Mouse (Mus musculus) neural tube, embryonic 14.5 days (tissue): ENCODE measurements around the gene A730015C16Rik. TPM values are rescaled to one million over a fixed set of nuclear protein-coding genes. Genes with fewer than 3 reads are reported as not detected.

Source experiments
- ATAC-seq: fragments of 200-750 bp; cut with Nextera tagmentation; 2 replicates; pipeline ENCODE4 v1.8.0; 2017; ENCODE audit warnings: low read depth, mild to moderate bottlenecking, moderate TSS enrichment, moderate library complexity
- H3K27ac ChIP-seq: fragments of 300-500 bp; sonication (generic); 2 replicates; pipeline ENCODE4 v1.5.1; 2014; ENCODE audit warnings: low read depth, mild to moderate bottlenecking, control low read depth, low read length, moderate library complexity, mixed read lengths
- H3K27me3 ChIP-seq: fragments of 300-500 bp; sonication (generic); 2 replicates; pipeline ENCODE4 v1.6.1; 2014; ENCODE audit warnings: low read length; ENCODE audit not compliant: control insufficient read depth, insufficient read depth
- H3K36me3 ChIP-seq: fragments of 300-500 bp; sonication (generic); 2 replicates; pipeline ENCODE4 v1.6.1; 2014; ENCODE audit warnings: low read length, mixed read lengths; ENCODE audit not compliant: control insufficient read depth, insufficient read depth
- H3K4me1 ChIP-seq: fragments of 300-500 bp; sonication (generic); 2 replicates; pipeline ENCODE4 v1.6.1; 2014; ENCODE audit warnings: low read length; ENCODE audit not compliant: control insufficient read depth, insufficient read depth
- H3K4me2 ChIP-seq: fragments of 300-500 bp; sonication (generic); 2 replicates; pipeline ENCODE4 v1.6.1; 2014; ENCODE audit warnings: mild to moderate bottlenecking, low read depth, low read length, control low read depth
- H3K4me3 ChIP-seq: fragments of 300-500 bp; sonication (generic); 2 replicates; pipeline ENCODE4 v1.5.1; 2014; ENCODE audit warnings: low read depth, low read length, control low read depth, mixed read lengths
- H3K9ac ChIP-seq: fragments of 300-500 bp; sonication (generic); replicated peaks from 2 replicates; pipeline ENCODE4 v1.6.1; 2014; ENCODE audit warnings: low read depth, mild to moderate bottlenecking, control low read depth, low read length, mixed read lengths
- H3K9me3 ChIP-seq: fragments of 300-500 bp; sonication (generic); 2 replicates; pipeline ENCODE4 v1.6.1; 2016; ENCODE audit warnings: low read length; ENCODE audit not compliant: control insufficient read depth
- WGBS: fragments of 180-500 bp; shearing (Covaris S2); extraction: QIAGEN DNeasy Blood & Tissue Kit; methylation state at CpG from one replicate; pipeline ENCODE4 v1.1.7; 2014; 5-methylcytosine and 5-hydroxymethylcytosine counted together
- polyA plus RNA-seq: library from polyadenylated mRNA; unstranded; fragments of >200 nt; fragmentation: Nextera tagmentation; extraction: Ambion mirVana; gene quantifications from 2 replicates; pipeline ENCODE4 v1.2.1, GENCODE M21; 2014

The A730015C16Rik gene
- polyA plus RNA-seq, 1 experiment from 2014 or later, result 0.60 TPM

DNA sequence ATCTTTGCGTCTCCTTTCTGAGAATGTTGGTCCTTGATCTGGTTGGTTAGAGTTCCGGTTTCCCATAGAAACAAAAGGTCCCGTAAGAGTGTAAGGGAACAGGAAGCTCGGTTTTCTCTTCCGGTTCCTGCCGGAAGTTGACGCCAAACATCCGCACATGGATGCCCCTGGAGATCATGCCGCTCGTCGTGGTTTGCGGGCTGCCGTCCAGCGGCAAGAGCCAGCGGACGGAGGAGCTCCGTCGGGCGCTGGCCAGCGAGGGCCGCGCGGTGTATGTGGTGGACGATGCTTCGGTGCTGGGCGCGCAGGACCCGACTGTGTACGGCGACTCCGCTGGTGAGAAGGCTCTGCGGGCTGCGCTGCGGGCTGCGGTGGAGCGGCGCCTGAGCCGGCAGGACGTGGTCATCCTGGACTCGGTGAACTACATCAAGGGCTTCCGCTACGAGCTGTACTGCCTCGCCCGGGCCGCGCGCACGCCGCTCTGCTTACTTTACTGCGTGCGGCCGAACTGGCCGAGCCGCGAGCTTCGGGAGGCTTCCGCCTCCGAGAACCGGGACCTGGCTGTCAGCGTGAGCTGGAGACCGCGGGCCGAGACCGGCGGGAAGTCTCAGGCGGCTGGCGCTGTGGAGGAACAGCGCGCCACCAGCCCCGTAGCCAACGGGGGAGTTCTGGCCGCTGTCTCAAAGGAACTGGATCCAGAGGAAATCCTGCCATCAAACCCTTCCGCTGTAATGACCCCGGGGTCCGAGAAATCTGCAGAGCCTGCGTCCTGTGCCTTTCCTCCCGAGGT lies 509 bp downstream of the A730015C16Rik start, which contains the start of gene Kti12:
TSS of gene Kti12 (plus strand) at position 71 of the 790 bp plus-strand sequence.
- WGBS, result under 1% methylated on average over 77 of the region's 77 CpGs
- Histone ChIP-seq H3K9me3 (no peaks in the 10 kb centered on the region), H3K27me3 (no peaks in the 10 kb centered on the region), H3K27ac (peak within 1 kb of the TSS; percentile 78), H3K36me3 (no peaks in the 10 kb centered on the region), H3K4me3 (peak within 1 kb of the TSS; percentile 86), H3K4me2 (peak within 1 kb of the TSS; percentile 96), H3K9ac (peak within 1 kb of the TSS; percentile 74), H3K4me1 (peaks cover 20% of the 10 kb centered on the region)
- peak; percentile 91 for ATAC-seq

DNA sequence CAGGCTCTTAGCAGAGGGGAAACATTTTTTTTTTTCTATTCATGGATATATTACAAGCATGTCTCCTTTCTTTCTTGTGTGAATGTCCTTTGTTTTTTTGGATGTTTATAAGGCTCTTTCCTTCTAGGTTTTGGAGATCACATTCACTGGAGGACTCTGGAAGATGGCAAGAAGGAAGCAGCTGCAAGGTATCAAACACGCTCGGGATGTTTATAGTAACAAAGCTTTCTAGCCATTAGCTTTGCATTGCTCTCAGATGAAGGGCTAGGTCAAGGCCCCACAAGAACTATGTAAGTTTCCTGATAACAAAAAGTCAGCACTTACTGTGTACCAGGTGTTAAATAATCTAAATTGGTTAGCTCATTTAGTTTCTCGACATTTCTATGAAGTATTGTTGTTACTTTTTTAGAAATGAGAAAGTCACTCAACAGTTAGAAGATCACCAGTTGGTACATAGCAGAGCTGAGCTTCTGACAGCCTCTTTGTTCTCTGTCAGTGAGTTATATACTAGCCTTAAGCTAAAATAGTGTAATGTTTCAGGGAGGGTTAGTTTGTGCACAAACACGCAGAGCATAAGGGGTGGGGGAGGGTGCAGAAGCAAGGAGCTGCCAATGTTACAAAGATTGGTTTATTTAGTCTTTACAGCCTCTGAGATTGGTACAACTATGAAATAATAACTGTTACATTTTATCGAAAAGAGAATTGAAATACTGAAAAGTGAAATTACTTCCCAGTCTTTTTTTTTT lies 2.4 kb downstream of the A730015C16Rik start:
- ATAC-seq, result no peak
- H3K36me3 ChIP-seq, result no peaks in the 10 kb centered on the region
- H3K27ac ChIP-seq, result no peak overlapping the region
- H3K4me2 ChIP-seq, result no peak overlapping the region
- no peaks in the 10 kb centered on the region for H3K27me3 ChIP-seq
- H3K9me3 ChIP-seq, result no peaks in the 10 kb centered on the region
- H3K4me3 ChIP-seq, result no peak overlapping the region
- no peak overlapping the region for H3K9ac ChIP-seq
- peaks cover 20% of the 10 kb centered on the region for H3K4me1 ChIP-seq
- WGBS, result 89% methylated on average over 5 of the region's 5 CpGs

DNA sequence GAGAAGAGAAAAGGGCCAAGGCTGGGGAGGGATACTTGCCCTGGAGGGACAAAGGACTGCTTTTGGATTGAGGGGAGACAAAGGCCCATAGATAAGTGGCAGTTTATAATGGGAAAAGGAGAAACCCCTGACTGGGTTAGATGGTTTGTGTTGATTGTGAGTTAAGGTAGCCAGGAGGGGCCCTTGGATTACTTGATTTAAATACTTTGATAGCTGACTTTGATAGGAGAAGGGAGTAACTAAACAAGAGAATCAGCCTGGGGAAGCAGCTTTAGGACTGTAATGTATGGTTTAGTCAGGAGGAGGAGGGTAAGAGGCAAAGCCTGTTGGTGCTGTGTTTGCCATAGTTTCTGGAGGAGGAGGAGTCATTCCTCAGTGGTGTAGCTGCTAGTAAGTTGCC lies 5.1 kb downstream of the A730015C16Rik start:
- Histone ChIP-seq H3K27ac (no peak overlapping the region), H3K9me3 (no peaks in the 10 kb centered on the region), H3K36me3 (no peaks in the 10 kb centered on the region), H3K9ac (no peak overlapping the region), H3K4me2 (no peak overlapping the region), H3K4me1 (peaks cover 3% of the 10 kb centered on the region; the same call in 1 of the 2 replicates), H3K27me3 (no peaks in the 10 kb centered on the region), H3K4me3 (no peak overlapping the region)
- ATAC-seq, result no peak

DNA sequence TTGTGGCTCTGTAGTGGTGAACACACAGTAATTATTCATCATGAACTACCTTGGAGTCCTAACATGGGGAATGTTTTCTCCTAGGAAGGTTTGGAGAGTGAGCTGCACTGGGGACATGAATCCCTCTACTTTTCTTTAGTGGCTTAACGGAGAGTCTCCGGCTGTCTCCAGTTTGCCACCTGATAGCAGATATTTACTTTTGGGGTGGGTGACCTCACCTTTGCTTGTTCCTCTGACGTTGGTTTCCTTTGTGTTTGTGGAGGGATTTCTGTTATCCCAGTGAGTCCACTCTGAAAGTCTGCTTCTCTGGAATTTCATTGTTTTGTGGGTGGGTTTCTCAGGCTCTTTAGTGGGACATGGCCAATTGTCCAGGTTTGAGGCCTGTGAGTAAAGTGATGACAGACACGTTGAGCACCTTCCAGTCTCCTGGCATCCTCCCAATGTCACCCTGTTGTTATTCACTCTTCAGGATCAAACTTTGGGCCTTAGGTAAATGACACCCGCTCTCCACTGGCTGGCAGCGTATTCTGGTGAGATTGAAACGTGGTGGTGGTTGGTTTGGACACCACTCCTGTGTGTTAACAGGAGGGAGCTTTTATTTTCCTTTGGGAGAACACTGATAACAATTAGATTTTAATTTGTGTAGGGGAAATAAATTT lies 6.4 kb downstream of the A730015C16Rik start:
- Histone ChIP-seq H3K4me2 (no peak overlapping the region), H3K9ac (no peak overlapping the region), H3K36me3 (no peaks in the 10 kb centered on the region), H3K27ac (no peak overlapping the region), H3K27me3 (no peaks in the 10 kb centered on the region), H3K4me3 (no peak overlapping the region), H3K4me1 (peaks cover 1% of the 10 kb centered on the region; the same call in 1 of the 2 replicates), H3K9me3 (no peaks in the 10 kb centered on the region)
- WGBS, result 94% methylated on average over 7 of the region's 7 CpGs
- ATAC-seq, result no peak

DNA sequence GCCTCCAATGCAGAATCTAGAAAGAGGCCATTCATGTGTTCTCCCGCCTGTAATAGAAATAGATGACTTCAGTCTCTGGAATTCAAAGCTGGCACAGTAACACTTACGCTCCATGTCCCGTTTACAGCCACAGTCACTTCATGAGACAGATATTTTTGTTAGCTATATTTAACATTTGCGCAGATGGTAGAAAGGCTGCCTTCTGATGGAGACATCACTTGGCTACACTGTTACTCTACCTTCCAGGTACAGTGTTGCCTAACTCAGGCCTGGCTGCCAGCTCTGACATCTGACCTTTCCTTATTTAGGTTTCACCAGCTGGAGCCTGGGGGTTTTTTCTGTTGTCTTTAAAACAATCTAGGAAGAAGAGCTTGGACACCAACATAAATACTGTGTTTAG lies 10.4 kb downstream of the A730015C16Rik start:
- Histone ChIP-seq H3K27ac (no peak overlapping the region), H3K4me3 (no peak overlapping the region), H3K4me1 (peaks cover 10% of the 10 kb centered on the region), H3K9me3 (no peaks in the 10 kb centered on the region), H3K36me3 (no peaks in the 10 kb centered on the region), H3K27me3 (no peaks in the 10 kb centered on the region), H3K4me2 (no peak overlapping the region), H3K9ac (no peak overlapping the region)
- WGBS, result 91% methylated on average over 4 of the region's 4 CpGs
- ATAC-seq, result no peak

DNA sequence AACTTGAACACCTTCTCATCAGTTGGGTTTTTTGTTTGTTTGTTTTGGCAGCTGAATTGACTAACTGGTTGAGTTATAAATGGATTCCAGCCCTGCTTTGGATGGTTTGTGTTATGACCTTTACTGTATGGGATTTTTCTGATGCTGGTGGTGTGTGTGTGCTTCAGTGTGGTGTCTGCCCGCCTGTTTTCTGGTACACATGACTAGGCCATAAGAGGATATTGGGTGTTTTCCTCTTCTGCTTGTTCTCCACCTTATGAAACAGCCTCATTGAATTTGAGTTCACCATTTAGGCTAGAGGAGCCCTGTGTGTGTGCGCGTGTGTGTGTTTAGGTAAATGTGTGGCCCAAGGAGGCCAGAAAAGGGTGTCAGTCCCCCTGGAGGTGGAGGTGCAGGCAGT lies 12.9 kb downstream of the A730015C16Rik start:
- H3K27me3 ChIP-seq, result no peaks in the 10 kb centered on the region
- H3K4me3 ChIP-seq, result peak overlapping the region; percentile 87
- peak overlapping the region; percentile 81 for H3K4me2 ChIP-seq
- no peak for ATAC-seq
- H3K9me3 ChIP-seq, result no peaks in the 10 kb centered on the region
- H3K4me1 ChIP-seq, result peaks cover 26% of the 10 kb centered on the region
- peak overlapping the region; percentile 100 for H3K9ac ChIP-seq
- no peaks in the 10 kb centered on the region for H3K36me3 ChIP-seq
- peak overlapping the region; percentile 96; the same call in 1 of the 2 replicates for H3K27ac ChIP-seq
- 65% methylated on average over 3 of the region's 3 CpGs for WGBS

DNA sequence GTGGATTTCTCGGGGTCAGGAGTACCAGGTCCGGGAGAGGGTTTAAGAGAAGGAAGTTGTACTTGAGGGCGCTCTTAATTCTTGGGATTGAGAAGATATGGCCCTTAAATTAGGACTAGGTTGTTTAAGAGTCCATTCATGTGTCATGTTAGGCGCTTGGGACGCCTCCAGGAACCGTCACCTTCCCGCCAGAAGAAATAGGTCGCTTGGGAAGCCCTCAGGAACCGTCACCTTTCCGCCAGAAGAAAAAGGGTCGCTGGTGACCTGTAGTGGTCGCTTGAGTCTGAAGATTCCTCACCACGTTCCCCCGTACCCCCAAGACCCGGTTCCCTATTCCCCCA lies 13.5 kb downstream of the A730015C16Rik start:
- Histone ChIP-seq H3K27me3 (no peaks in the 10 kb centered on the region), H3K9ac (peak overlapping the region; percentile 100), H3K9me3 (no peaks in the 10 kb centered on the region), H3K4me3 (peak overlapping the region; percentile 87), H3K27ac (peak overlapping the region; percentile 96), H3K36me3 (no peaks in the 10 kb centered on the region), H3K4me2 (peak overlapping the region; percentile 81), H3K4me1 (peaks cover 26% of the 10 kb centered on the region)
- WGBS, result under 1% methylated on average over 15 of the region's 15 CpGs
- no peak for ATAC-seq

DNA sequence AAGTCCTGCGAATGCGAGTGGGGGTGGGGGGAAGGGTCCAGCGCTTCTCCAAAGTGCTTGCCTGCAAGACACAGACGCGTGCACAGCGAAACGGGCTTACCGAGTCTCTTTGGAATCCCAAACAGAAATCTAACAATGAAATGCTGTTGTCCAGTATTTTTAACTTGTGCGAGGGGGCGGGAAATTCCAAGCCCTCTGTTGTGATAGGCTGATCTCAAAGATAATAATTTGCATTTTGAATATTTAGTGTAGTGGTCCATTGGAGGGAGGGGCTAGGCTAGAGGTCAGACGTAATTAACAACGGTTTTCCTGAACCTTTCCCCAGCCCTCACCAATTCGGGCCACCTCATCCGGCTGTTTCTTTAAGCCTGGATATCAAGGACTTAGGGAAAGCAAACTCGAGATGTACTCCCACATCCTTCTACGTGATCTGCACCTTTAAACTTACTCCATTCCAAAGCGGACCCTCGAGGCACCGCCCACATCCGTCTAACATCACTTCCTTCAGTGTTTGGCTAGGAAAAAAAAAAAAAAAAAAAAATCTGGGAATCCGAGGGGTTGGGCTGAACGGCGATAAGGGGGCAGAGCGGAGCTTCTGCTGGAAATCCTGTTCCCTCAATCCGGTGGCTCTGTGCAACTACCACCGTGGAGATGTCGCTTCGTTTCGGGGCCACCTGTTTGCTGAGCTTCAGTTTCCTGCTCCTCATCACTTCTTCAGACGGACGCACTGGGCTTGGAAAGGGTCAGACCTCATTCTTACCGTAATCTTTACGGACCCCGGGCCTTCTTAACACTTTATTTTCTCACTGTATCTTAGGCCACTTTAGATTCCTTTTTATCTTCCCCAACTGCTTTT lies 14.1 kb downstream of the A730015C16Rik start, which contains the start of gene Txndc12:
TSS of gene Txndc12 (plus strand) at position 487 of the 856 bp plus-strand sequence.
- no peaks in the 10 kb centered on the region for H3K27me3 ChIP-seq
- peak; percentile 80 for ATAC-seq
- H3K27ac ChIP-seq, result peak within 1 kb of the TSS; percentile 96
- no peaks in the 10 kb centered on the region for H3K9me3 ChIP-seq
- under 1% methylated on average over 34 of the region's 34 CpGs for WGBS
- H3K4me2 ChIP-seq, result peak within 1 kb of the TSS; percentile 81
- H3K9ac ChIP-seq, result peak within 1 kb of the TSS; percentile 100
- peak within 1 kb of the TSS; percentile 87 for H3K4me3 ChIP-seq
- H3K4me1 ChIP-seq, result peaks cover 26% of the 10 kb centered on the region
- H3K36me3 ChIP-seq, result no peaks in the 10 kb centered on the region
